Comparison of ENCODE assay signal across 10 mouse cellular contexts in genomic region chr2:137153172-137153667, GRCm38 (mm10). TPM values are rescaled to one million over a fixed set of nuclear protein-coding genes. Genes with fewer than 3 reads are reported as not detected.
A peak's percentile ranks its signal among the peaks of the same experiment; 100 is the strongest.
DNase-seq lines count a peak whose midpoint lies in the region; ATAC-seq and TF ChIP-seq lines count a peak whose summit lies in the region.
"Had no signal": no experiment of that assay in that cellular context is flagged by ENCODE, and none has a peak within 500 bp of the region (broad histone marks: within the 10 kb centered on the region; RNA-seq: fewer than 3 reads in every experiment).

No protein-coding gene starts in this region.

- H3K4me1 ChIP-seq in kidney, postnatal 0 days (replicated peaks; ENCODE audit: insufficient read depth, low read length), result no peaks in the 10 kb centered on the region; the same call in 1 of the 2 replicates
- no peaks in the 10 kb centered on the region for H3K4me1 ChIP-seq in hindbrain, embryonic 13.5 days (replicated peaks)
- peaks cover 5% of the 10 kb centered on the region; the same call in 1 of the 2 replicates for H3K4me1 ChIP-seq in neural tube, embryonic 12.5 days

- H3K9me3 ChIP-seq in kidney, postnatal 0 days (replicated peaks; ENCODE audit: low read length), result no peaks in the 10 kb centered on the region
- H3K9me3 ChIP-seq in hindbrain, embryonic 13.5 days, result no peaks in the 10 kb centered on the region
- H3K9me3 ChIP-seq in neural tube, embryonic 12.5 days, result no peaks in the 10 kb centered on the region

- H3K27me3 ChIP-seq in kidney, postnatal 0 days (ENCODE audit: insufficient read depth, low read length), result no peaks in the 10 kb centered on the region
- H3K27me3 ChIP-seq in hindbrain, embryonic 13.5 days, result no peaks in the 10 kb centered on the region
- H3K27me3 ChIP-seq in neural tube, embryonic 12.5 days (replicated peaks), result no peaks in the 10 kb centered on the region

- DNase-seq in kidney, postnatal 0 days (ENCODE audit: low spot score), result peak; percentile 15
- no peak for DNase-seq in kidney, adult 8-10 months
- peak; percentile 17 for DNase-seq in embryo, embryonic 9.5 days (ENCODE audit: extremely low spot score)
- no peak for DNase-seq in lung, postnatal 14 days
- DNase-seq: spleen, adult 18-20 months had no signal

- 49% methylated on average over 10 of the region's 10 CpGs for WGBS in kidney, postnatal 0 days
- 16% methylated on average over 10 of the region's 10 CpGs for WGBS in hindbrain, embryonic 13.5 days
- 42% methylated on average over 10 of the region's 10 CpGs for WGBS in neural tube, embryonic 12.5 days

- peak; percentile 43; the same call in 1 of the 2 replicates for ATAC-seq in kidney, postnatal 0 days (replicated peaks; ENCODE audit: low FRiP score, low read depth)
- peak; percentile 96 for ATAC-seq in hindbrain, embryonic 13.5 days (ENCODE audit: low FRiP score)
- peak; percentile 87 for ATAC-seq in neural tube, embryonic 12.5 days (ENCODE audit: low FRiP score, low read depth)
- ATAC-seq in megakaryocyte, adult 5-6 weeks (ENCODE audit: poor library complexity, severe bottlenecking), result no peak
- no peak for ATAC-seq in monocyte, adult 5-6 weeks (replicated peaks; ENCODE audit: insufficient number of reproducible peaks, low FRiP score, low TSS enrichment, poor library complexity, severe bottlenecking)
- ATAC-seq: CD4-positive, CD25-positive, alpha-beta regulatory T cell, adult 4 months had no signal

- H3K36me3 ChIP-seq in kidney, postnatal 0 days (ENCODE audit: insufficient read depth, low read length), result no peaks in the 10 kb centered on the region
- H3K36me3 ChIP-seq in hindbrain, embryonic 13.5 days, result no peaks in the 10 kb centered on the region
- no peaks in the 10 kb centered on the region for H3K36me3 ChIP-seq in neural tube, embryonic 12.5 days

- no peak overlapping the region for H3K9ac ChIP-seq in kidney, postnatal 0 days (ENCODE audit: low read depth, low read length)
- no peak overlapping the region for H3K9ac ChIP-seq in hindbrain, embryonic 13.5 days
- no peak overlapping the region for H3K9ac ChIP-seq in neural tube, embryonic 12.5 days

- H3K4me2 ChIP-seq in kidney, postnatal 0 days (ENCODE audit: low read length), result no peak overlapping the region
- H3K4me2 ChIP-seq in hindbrain, embryonic 13.5 days, result no peak overlapping the region
- H3K4me2 ChIP-seq in neural tube, embryonic 12.5 days (replicated peaks), result no peak overlapping the region

- H3K27ac ChIP-seq in kidney, postnatal 0 days, result 0 out of 2 replicates have a peak overlapping the region, but pooled peaks have one; percentile 6
- peak overlapping the region; percentile 30; the same call in 1 of the 2 replicates for H3K27ac ChIP-seq in hindbrain, embryonic 13.5 days
- H3K27ac ChIP-seq in neural tube, embryonic 12.5 days, result no peak overlapping the region

- TF ChIP-seq CTCF in kidney, postnatal 0 days (IDR thresholded peaks at IDR 0.05; ENCODE audit: low read depth), result no peak

- no peak overlapping the region for H3K4me3 ChIP-seq in kidney, postnatal 0 days (replicated peaks; ENCODE audit: low read depth, low read length)
- no peak overlapping the region for H3K4me3 ChIP-seq in hindbrain, embryonic 13.5 days
- H3K4me3 ChIP-seq in neural tube, embryonic 12.5 days, result no peak overlapping the region

RNA-seq across cellular contexts. Expression of gene Jag1, which starts 36.8 kb away (rescaled TPM):
- polyA plus RNA-seq in kidney, postnatal 0 days (2015; fragmentation: Nextera tagmentation; extraction: Ambion mirVana), result 44.6 and 47.6 TPM in 2 replicates
- polyA plus RNA-seq in hindbrain, embryonic 13.5 days (2015; fragmentation: Nextera tagmentation; extraction: Ambion mirVana), result 16.3 and 17.7 TPM in 2 replicates
- 29.0 and 31.6 TPM in 2 replicates for polyA plus RNA-seq in neural tube, embryonic 12.5 days (2016; fragmentation: Nextera tagmentation; extraction: Ambion mirVana)
- total RNA-seq in megakaryocyte, adult 5-6 weeks (2015), result 0.57 and 0.94 TPM in 2 replicates
- 0.61 and 0.81 TPM in 2 replicates for total RNA-seq in megakaryocyte, adult 5-6 weeks (2017)
- total RNA-seq in monocyte, adult 5-6 weeks (2017), result 7.4 to 10.4 TPM (median 8.6 TPM) in 3 replicates

Comparison
In these comparisons a context has a peak if more than half of its experiments do, and no peak if none do; other contexts are left out.
1. DNase-seq: peak in kidney, postnatal 0 days (single experiment) and embryo, embryonic 9.5 days (single experiment); none in kidney, adult 8-10 months (0 of 2) and lung, postnatal 14 days (single experiment).
2. ATAC-seq: peak in kidney, postnatal 0 days (single experiment), hindbrain, embryonic 13.5 days (single experiment) and neural tube, embryonic 12.5 days (single experiment); none in megakaryocyte, adult 5-6 weeks (single experiment) and monocyte, adult 5-6 weeks (single experiment).